In genomic region chr1:37872131-37873067, GRCm38 (mm10) we compare ENCODE assay signal across 8 mouse cellular contexts. TPM values are rescaled to one million over a fixed set of nuclear protein-coding genes. Genes with fewer than 3 reads are reported as not detected.
DNase-seq lines count a peak whose midpoint lies in the region; ATAC-seq lines count a peak whose summit lies in the region.

No protein-coding gene starts in this region.

- H3K4me3 ChIP-seq in lung, embryonic 16.5 days (ENCODE audit: low read length) = peak overlapping the region; percentile 63

- H3K9ac ChIP-seq in lung, embryonic 16.5 days (ENCODE audit: low read length) = peak overlapping the region; percentile 55

- peak overlapping the region; percentile 58 for H3K4me2 ChIP-seq in lung, embryonic 16.5 days (ENCODE audit: low read depth, low read length)

- WGBS in lung, embryonic 16.5 days = 4% methylated on average over 33 of the region's 33 CpGs

- H3K4me1 ChIP-seq in lung, embryonic 16.5 days (replicated peaks; ENCODE audit: control insufficient read depth, insufficient read depth, low read length) = peaks cover 7% of the 10 kb centered on the region; the same call in 1 of the 2 replicates

- peaks cover 24% of the 10 kb centered on the region for H3K36me3 ChIP-seq in lung, embryonic 16.5 days (ENCODE audit: control insufficient read depth, insufficient read depth, low read length)

- peak; percentile 95 for DNase-seq in NIH3T3 (ENCODE audit: low read depth)
- peak; percentile 83 for DNase-seq in cerebellum, adult 9-10 months
- peak; percentile 76 for DNase-seq in forelimb bud, embryonic 11.5 days (ENCODE audit: low read depth, low spot score)
- DNase-seq in layer of hippocampus, adult 9-11 months = peak; percentile 87
- peak; percentile 46 for DNase-seq in ovary, postnatal 10 days (ENCODE audit: low spot score)
- DNase-seq in thymus, postnatal 0 days (ENCODE audit: low spot score) = peak; percentile 89

- H3K9me3 ChIP-seq in lung, embryonic 16.5 days (ENCODE audit: control insufficient read depth, low read length) = peaks cover 4% of the 10 kb centered on the region

- no peaks in the 10 kb centered on the region; the same call in 1 of the 2 replicates for H3K27me3 ChIP-seq in lung, embryonic 16.5 days (ENCODE audit: control insufficient read depth, insufficient read depth, low read depth, low read length)

- peak; percentile 79 to 84 for ATAC-seq in hematopoietic stem cell, adult 5-6 weeks (replicated peaks in 1 of 2; ENCODE audit: insufficient read depth in 1 of 2, low FRiP score in 2 of 2, low TSS enrichment in 1 of 2, low read depth in 1 of 2, poor library complexity in 2 of 2, severe bottlenecking in 2 of 2)
- ATAC-seq in lung, embryonic 16.5 days (ENCODE audit: low read depth) = peak; percentile 97

- H3K27ac ChIP-seq in lung, embryonic 16.5 days (ENCODE audit: low read length) = peak overlapping the region; percentile 86

RNA-seq across cellular contexts. Expression of gene Lipt1, which starts 0.9 kb away (rescaled TPM):
- total RNA-seq in hematopoietic stem cell, adult 5-6 weeks (2017) = 1.9 and 4.7 TPM in 2 replicates
- 8.8 TPM in 2 replicates for polyA plus RNA-seq in lung, embryonic 16.5 days (2015; fragmentation: Nextera tagmentation; extraction: Ambion mirVana)
- 5.7 and 7.0 TPM in 2 replicates for polyA plus RNA-seq in thymus, postnatal 0 days (2015; fragmentation: Nextera tagmentation; extraction: Ambion mirVana)

RNA-seq across cellular contexts. Expression of gene Tsga10, which starts 6.2 kb away (rescaled TPM):
- 9.2 and 12.1 TPM in 2 replicates for total RNA-seq in hematopoietic stem cell, adult 5-6 weeks (2017)
- polyA plus RNA-seq in lung, embryonic 16.5 days (2015; fragmentation: Nextera tagmentation; extraction: Ambion mirVana) = 8.2 and 9.5 TPM in 2 replicates
- polyA plus RNA-seq in thymus, postnatal 0 days (2015; fragmentation: Nextera tagmentation; extraction: Ambion mirVana) = 7.1 and 8.0 TPM in 2 replicates

RNA-seq across cellular contexts. Expression of gene Mitd1, which starts 17.8 kb away (rescaled TPM):
- total RNA-seq in hematopoietic stem cell, adult 5-6 weeks (2017) = 33.9 and 39.4 TPM in 2 replicates
- 27.0 and 30.9 TPM in 2 replicates for polyA plus RNA-seq in lung, embryonic 16.5 days (2015; fragmentation: Nextera tagmentation; extraction: Ambion mirVana)
- 54.6 and 56.0 TPM in 2 replicates for polyA plus RNA-seq in thymus, postnatal 0 days (2015; fragmentation: Nextera tagmentation; extraction: Ambion mirVana)

RNA-seq across cellular contexts. Expression of gene Mrpl30, which starts 17.9 kb away (rescaled TPM):
- 142 and 208 TPM in 2 replicates for total RNA-seq in hematopoietic stem cell, adult 5-6 weeks (2017)
- polyA plus RNA-seq in lung, embryonic 16.5 days (2015; fragmentation: Nextera tagmentation; extraction: Ambion mirVana) = 214 and 222 TPM in 2 replicates
- polyA plus RNA-seq in thymus, postnatal 0 days (2015; fragmentation: Nextera tagmentation; extraction: Ambion mirVana) = 318 and 335 TPM in 2 replicates

RNA-seq across cellular contexts. Expression of gene Lyg2, which starts 43.9 kb away (rescaled TPM):
- total RNA-seq in hematopoietic stem cell, adult 5-6 weeks (2017) = not detected in 2 replicates
- polyA plus RNA-seq in lung, embryonic 16.5 days (2015; fragmentation: Nextera tagmentation; extraction: Ambion mirVana) = not detected in 2 replicates
- 0.22 and 0.25 TPM in 2 replicates for polyA plus RNA-seq in thymus, postnatal 0 days (2015; fragmentation: Nextera tagmentation; extraction: Ambion mirVana)

Comparison
In these comparisons a context has a peak if more than half of its experiments do, and no peak if none do; other contexts are left out.
1. Peak in every context shown above with its lines: DNase-seq, ATAC-seq, H3K4me3 ChIP-seq and H3K27ac ChIP-seq.